Mouse (Mus musculus): ENCODE data around the gene Klk13.

Gene Klk13

GRCm38 (mm10) chr7:43771916-43772315 lies 59.5 kb downstream of the Klk13 start:
- no peak for DNase-seq (ENCODE audit: low spot score)

GRCm38 (mm10) chr7:43772901-43773300 lies 60.5 kb downstream of the Klk13 start:
- DNase-seq (ENCODE audit: low spot score) = no peak

- no peak for DNase-seq (ENCODE audit: low spot score)
Measured at GRCm38 (mm10) chr7:43774364-43774763, 62.0 kb downstream of the Klk13 start, which contains the start of gene Klk11. Gene Klk11, plus strand, starts transcription at chr7:43774604.

DNA sequence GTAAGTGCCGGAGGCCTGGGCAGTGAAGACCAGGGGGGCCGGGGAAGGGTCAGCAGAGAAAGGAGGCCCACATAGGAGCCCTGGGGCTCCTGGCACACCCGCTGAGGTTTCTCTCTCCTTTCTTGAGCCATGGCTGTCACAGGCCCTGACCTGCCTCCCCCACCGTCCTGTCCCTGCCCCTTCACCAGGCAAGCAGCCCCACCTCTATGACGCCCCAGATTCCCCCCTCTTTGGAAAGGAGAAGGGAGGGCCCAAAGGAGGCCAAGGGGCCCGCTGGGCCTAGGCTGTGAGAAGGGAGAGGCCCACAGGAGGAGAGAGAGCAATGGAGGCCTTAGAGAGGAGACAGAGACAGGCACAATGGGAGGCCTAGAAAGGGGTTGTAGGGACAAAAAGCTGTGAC lies 62.4 kb downstream of the Klk13 start:
- no peak for DNase-seq (ENCODE audit: low spot score)

DNA sequence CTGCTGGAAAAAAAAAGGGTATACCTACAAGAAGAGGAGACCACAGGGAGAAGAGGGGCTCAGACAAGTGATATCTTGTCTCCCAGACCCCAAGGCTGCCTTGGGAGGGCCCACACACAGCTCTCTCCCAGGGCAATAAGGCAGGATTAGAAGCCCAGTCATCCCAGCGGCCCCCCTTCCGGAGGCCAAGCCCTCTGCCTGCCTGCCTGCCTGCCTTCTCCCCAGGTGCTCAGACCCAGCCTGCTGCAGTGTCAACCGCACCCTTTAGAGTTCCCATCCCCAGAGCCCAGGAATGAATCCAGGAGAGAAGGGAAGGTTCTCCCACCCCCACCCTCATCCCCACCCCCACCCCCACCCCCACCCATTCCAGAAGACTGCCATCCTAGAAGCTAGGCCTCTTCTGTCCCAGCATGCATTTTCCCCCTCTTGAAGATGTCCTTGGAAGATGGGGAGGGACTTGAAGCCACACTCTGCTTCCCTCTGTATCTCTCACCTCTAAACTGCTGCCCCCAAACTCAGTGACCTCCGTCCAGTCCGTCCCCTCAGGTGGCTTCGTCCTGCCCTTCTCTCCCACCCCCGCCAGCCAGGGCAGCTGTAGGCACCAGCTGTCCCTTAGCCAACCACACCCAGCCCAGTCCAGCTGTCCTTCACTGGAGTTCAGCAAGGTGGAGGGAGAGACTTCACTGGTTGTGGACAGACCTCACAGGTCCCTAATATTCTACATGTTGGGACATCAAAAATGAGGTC lies 63.1 kb downstream of the Klk13 start:
- no peak for DNase-seq (ENCODE audit: low spot score)

- DNase-seq (ENCODE audit: low spot score) = no peak
Measured at GRCm38 (mm10) chr7:43776506-43776905, 64.1 kb downstream of the Klk13 start.

Measured in ovary, postnatal 14 days (tissue).